Mouse (Mus musculus) right cerebral cortex, postnatal 14 days (tissue): Measurements from ENCODE around the gene Itpk1.
"Not testable (repeated sequence)": the region's sequence is repeated elsewhere in the genome, so short reads cannot be mapped to it uniquely, and the experiment has no call there.

Experiments used
- DNase-seq: peaks from one replicate; pipeline ENCODE4 v3.0.0; 2022

Itpk1 gene

GRCm38 (mm10) chr12:102660906-102661651, 43.7 kb downstream of the Itpk1 start:
- DNase-seq = no peak

DNA sequence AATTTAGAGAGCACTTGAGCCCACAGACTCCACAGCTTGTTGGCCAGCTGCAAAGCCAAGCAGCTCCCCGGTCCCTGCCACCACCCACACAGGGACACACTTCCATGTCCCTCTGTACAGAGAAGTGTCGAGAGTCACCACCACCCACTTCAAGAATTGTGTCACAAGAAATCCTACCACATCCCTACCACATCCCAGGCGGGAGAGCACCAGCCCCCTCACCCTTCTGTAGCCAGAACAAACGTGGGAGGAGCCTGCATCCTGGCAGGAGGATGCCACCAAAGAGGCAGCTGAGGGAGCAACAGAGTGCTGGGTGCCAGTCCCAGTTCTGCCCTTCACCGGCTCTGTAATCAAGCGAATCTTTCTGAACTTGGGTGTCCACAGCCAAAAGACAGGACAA, 51.7 kb downstream of the Itpk1 start:
- DNase-seq = no peak

- no peak for DNase-seq
Observed at GRCm38 (mm10) chr12:102652420-102652819, 52.3 kb downstream of the Itpk1 start.

GRCm38 (mm10) chr12:102651871-102652270, 52.9 kb downstream of the Itpk1 start:
- no peak for DNase-seq

DNA sequence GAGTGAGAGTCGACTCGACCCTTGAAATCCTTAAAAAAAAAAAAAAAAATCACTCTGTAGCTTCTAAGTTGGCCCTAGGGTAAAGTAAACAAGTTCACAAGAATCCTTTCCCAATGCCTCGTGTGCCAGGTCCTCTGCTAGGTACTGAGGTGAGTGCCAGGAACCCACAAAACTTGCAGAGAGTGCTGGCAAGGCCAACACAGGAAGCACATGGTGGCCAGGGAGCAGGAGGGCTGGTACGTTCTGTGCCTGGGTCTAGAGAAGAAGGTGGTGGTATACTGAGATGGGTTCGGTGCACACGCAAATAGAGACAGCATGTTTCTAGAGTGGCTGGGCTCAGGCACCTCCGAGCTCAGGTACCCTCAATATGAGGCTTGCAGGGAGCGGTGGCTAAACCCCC, 53.3 kb downstream of the Itpk1 start:
- no peak for DNase-seq

- no peak for DNase-seq
Observed at GRCm38 (mm10) chr12:102650649-102651048, 54.1 kb downstream of the Itpk1 start.

DNA sequence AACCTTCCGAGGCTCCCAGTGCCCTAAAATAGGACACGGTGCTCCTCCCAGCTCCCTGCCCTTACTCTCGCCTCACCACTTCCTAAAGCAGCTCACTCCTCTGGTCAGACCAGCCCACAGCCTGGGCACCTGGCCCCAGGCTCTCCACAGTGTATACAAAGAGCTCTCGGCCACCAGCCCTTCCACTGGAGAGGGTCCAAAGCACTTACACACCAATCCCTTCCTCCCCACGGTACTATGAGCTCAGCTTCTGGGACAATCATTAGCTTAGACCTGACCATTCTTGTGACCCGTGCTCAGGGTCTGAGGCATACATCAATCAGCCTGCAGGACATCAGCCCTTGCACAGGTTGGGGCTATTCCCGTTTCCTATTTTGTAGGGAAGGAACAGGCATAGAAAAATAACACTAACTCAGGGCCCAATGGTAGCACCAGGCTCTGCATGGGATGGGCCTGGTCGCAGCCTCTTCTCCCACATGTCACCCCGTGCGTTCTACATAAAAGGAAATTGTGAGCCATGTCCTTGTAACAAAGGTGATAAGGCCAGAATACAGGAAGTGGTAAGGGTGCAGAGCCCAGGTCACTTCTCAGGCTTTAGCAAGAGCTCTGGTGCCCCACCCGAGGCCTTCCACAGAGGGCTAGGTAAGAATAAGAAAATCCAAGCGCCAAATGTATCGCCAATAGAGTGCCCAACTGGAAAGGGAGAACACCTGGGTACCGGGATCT, 56.7 kb downstream of the Itpk1 start:
- no peak for DNase-seq

GRCm38 (mm10) chr12:102646586-102647260, 58.0 kb downstream of the Itpk1 start:
- no peak for DNase-seq

DNA sequence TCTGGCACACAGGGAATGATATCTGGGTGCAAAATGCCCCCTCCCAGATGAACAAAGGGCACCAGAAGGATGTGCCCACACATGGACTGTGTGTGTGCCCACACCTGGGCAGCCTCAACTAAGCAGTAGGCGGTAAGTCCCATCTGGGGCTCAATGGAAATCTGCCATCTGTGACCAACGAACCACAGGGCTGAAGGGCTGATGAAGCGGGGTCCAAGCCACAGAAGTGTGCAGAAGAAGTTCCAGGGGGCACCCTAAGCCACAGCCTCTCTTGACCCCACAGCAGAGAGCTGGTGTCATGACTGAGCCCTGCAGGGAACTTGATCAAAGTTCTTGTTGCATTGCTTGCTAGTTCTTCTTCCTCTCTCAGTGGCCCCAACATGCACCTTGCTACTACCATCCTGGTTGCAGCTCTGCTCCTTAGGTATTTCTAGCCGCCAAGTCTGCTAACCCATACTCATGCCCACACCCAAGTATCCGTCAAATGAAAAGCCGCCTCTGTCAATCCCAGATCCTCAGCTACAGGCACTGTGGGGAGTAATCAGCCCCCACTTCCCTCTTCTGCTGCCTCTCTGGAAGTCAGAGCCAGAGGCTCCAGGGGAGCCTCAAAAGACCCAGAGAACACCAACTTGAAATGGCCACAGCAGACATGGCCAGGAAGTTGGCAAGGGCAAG, 58.7 kb downstream of the Itpk1 start:
- DNase-seq = no peak

GRCm38 (mm10) chr12:102643316-102643715, 61.4 kb downstream of the Itpk1 start:
- no peak for DNase-seq

DNA sequence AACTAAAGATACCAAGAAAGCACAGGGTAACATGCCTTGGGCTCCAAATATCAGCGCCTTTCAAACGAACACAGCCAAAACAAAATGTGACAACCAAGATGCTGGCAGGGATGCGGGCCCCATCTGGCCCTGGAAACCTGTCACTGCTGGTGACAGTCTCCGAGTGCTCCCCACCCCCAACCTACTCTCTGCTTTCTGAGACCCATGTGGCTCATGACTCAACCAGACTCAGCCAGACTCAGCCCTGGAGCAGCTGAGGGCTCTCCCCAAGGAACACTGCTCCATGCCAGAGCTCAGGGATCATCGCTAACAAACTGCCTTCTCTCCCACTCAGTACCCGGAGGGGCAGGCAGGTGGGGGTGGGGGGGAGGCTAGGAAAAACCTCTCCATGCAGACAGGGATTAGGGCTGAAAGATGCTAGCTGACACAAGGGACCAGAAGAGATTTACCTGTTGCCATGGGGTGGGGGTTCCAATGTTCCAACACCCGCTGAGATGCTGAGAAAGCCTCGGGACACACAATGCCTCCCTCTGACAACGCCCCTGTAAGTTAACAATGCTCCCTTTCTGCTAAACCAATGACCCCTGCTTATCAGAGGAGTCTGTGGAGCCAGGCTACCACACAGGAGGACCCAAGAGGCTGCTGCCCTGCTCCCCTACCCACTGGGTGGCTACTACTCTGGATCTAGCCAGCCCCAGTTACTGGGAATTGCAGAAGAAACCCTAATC, 64.1 kb downstream of the Itpk1 start:
- peak; percentile 56 for DNase-seq

DNA sequence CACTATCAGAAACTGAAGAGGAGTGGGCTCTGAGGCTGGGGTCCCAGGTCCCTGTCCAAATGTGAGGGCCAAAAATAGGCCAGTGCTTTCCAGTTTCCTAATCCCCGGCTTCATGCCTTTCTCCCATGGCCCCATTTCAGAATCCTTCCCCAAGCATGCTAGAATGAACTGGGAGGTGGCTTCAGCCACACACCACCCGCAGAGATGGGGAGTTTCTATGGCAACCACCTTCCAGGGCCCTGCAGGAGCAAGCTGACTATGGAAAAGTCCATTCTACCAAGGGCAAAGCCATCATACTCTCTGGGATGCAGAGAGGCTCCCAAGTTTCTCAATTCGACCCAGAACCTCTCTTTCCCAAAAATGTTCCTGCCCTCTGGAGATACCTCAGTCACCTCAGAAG, 65.9 kb downstream of the Itpk1 start:
- no peak for DNase-seq

GRCm38 (mm10) chr12:102637235-102637634, 67.5 kb downstream of the Itpk1 start:
- DNase-seq = no peak

GRCm38 (mm10) chr12:102634436-102635050, 70.2 kb downstream of the Itpk1 start:
- no peak for DNase-seq

GRCm38 (mm10) chr12:102633083-102633501, 71.6 kb downstream of the Itpk1 start:
- DNase-seq = no peak

- no peak for DNase-seq
Observed at GRCm38 (mm10) chr12:102631690-102632089, 73.0 kb downstream of the Itpk1 start.

DNA sequence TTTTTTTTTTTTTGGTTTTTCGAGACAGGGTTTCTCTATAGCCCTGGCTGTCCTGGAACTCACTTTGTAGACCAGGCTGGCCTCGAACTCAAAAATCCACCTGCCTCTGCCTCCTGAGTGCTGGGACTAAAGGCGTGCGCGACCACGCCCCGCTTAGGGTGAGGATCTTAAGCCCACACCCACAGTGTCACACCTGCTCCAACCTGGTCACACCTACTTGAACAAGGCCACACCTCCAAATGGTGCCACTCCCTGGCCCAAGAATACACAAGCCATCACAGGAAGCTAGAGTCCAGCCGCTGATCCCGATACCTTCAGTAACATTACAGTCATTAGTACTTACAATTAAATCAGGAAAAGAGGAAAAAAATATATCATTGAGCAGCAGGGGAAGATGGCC, 74.3 kb downstream of the Itpk1 start:
- not testable (repeated sequence) for DNase-seq

DNA sequence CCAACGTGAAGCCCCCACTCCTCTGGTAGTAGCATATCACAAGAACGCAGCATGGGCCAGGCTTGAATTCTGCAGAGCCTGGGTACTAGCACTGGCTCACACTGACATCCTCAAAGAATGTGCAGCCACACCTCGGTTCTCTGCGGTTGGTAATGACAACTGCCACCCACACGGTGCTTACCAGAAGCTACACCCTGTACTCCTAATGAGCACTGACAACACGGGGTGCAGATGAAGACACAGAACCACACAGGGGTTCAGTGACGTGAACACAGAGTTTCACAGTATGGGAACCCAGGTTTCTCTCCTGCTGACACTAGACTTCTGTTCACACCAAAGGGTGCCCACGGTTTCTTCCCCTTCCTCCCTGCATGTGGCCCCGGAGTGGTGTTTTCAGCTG, 76.5 kb downstream of the Itpk1 start:
- DNase-seq = no peak

DNA sequence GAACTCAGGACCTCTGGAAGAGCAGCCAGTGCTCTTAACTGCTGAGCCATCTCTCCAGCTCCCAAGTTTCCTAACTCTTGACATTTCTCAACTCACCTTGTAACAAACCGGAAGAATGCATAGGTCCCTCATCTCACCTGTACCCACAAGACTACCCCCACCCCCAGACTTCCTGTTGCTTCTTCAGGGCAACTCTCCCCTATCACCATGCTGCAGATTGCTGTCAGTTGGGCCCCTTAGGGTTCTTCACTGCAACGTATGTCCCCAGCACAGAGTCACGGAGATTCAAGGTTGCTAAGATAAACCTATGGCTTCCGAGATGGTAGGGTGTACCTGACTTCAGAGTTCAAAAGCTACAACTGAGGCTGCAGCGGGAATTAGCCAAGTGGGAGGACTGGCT, 77.2 kb downstream of the Itpk1 start:
- no peak for DNase-seq

- no peak for DNase-seq
Observed at GRCm38 (mm10) chr12:102626841-102627240, 77.9 kb downstream of the Itpk1 start.

DNA sequence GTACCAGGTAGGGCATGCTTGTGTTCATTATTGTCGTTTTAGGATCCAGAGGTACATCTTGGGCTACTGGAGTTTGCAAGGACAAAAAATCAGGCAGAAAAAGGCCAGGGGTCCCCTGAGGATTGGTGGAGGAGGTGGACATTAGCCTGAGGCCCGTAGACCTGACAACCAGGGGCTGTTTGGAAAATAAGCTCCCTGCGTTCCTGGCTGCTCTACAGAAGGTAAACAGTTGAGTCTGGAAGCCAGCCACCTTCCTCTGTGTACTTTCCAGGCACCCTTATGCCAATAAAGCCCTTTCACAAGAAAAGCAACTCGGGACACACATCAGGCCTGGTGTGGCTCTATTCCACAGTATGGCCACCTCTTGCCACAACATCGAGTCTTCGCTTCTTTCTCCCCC, 79.0 kb downstream of the Itpk1 start:
- no peak for DNase-seq

DNA sequence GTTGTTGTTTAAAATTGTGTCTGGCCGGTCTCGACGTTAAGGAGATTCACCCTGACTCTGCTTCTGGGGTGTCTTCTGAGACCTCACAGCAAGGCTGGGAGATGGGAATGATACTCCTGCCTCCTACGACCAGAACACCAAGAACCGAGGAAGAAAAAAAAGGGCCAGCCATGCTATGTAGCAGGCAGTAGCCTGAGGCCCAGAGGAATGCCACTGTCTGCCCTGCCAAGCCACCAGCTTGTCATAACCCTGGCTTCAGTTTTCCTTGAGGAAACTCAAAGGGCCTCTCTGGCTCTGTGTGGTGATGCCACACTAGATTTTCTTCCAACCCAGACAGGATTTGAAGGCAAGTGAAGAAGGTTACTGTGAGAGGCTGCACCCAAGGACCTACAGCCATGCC, 79.6 kb downstream of the Itpk1 start:
- no peak for DNase-seq
